Mouse (Mus musculus) kidney, adult 2 months (tissue): ENCODE measurements around the gene Srd5a1.

Experiments used
- CTCF ChIP-seq: fragments of 200-500 bp; conservative IDR thresholded peaks from 2 replicates; pipeline ENCODE4 v1.5.1; 2011; ENCODE audit warnings: low read depth, mild to moderate bottlenecking, control low read depth, low read length, moderate library complexity, mixed read lengths; ENCODE audit not compliant: insufficient read depth, insufficient read length
- POLR2A ChIP-seq: fragments of 200-500 bp; IDR thresholded peaks from one replicate; pipeline ENCODE4 v1.6.1; 2011; ENCODE audit warnings: low read depth, low read length, control low read depth

- no peak for TF ChIP-seq CTCF
- TF ChIP-seq POLR2A: no peak
Measured at GRCm38 (mm10) chr13:69636816-69637215, 25.6 kb upstream of the Srd5a1 start.
